Mouse (Mus musculus) stomach, postnatal 0 days (tissue): ENCODE measurements at regions not wholly inside any gene's neighbourhood (a gene's known extent, or its start where the extent isn't known, plus 50 kb on each side); places are given as distances from the start of the nearest gene placed in this dataset.

ENCODE experiments used
- CTCF ChIP-seq: IDR thresholded peaks from 2 replicates; pipeline ENCODE4 v1.5.1; 2016; ENCODE audit warnings: antibody characterized with exemption, low read depth, mild to moderate bottlenecking, moderate library complexity
- EP300 ChIP-seq: optimal IDR thresholded peaks from 2 replicates; pipeline ENCODE3; 2016; ENCODE audit warnings: antibody characterized with exemption

DNA sequence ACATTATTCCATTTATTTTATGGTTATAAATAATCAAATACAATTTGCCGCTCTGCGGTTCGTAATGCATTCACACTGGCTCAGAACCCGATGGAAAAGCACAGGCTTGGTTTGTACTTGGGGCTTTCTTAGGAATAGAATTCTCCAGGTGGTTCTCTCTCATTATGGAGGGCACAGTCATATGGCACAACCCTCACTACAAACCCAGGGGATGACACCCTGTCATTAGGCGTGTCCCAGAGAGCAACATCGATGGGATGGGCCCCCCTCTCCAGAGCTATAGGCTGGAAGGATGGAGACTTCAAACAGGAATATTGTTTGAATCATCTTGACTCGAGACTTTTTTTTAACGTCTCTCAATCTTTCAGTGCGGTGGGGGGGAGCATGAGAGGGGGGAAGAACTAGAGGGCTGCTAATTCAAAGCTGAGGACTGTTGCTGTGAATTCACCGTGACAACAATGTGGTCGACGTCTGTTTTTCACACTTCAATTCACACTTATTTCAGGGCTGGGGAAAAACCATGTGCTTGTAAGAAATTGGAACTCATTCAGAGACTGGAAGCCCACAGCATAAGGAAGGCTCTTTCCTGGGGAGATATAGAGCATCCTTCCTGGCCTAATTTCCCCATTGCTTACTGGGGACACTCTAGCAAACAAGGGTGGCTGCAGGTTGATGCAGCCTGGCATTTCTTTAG lies 399.9 kb upstream of the Nrp1 start:
- no peak for TF ChIP-seq CTCF
- no peak for TF ChIP-seq EP300
